Mouse (Mus musculus): ENCODE results near the gene Fiz1. TPM values are rescaled to one million over a fixed set of nuclear protein-coding genes. Genes with fewer than 3 reads are reported as not detected.

Gene Fiz1
- polyA plus RNA-seq, 1 experiment from 2014 or later: 43.5 TPM

GRCm38 (mm10) chr7:5052931-5053343 is 38.4 kb upstream of the Fiz1 start:
- H3K27ac ChIP-seq: peak overlapping the region; percentile 56; the same call in 1 of the 2 replicates
- H3K4me3 ChIP-seq: peak overlapping the region; percentile 92
- 5% methylated on average over 45 of the region's 45 CpGs for WGBS
- H3K36me3 ChIP-seq: no peaks in the 10 kb centered on the region
- H3K4me1 ChIP-seq: peaks cover 41% of the 10 kb centered on the region
- DNase-seq (ENCODE audit: low spot score): no peak
- peaks cover 63% of the 10 kb centered on the region for H3K27me3 ChIP-seq (ENCODE audit: insufficient read depth, poor library complexity, severe bottlenecking)
- H3K9me3 ChIP-seq: no peaks in the 10 kb centered on the region

GRCm38 (mm10) chr7:5052438-5052837 is 37.9 kb upstream of the Fiz1 start:
- peaks cover 58% of the 10 kb centered on the region for H3K27me3 ChIP-seq (ENCODE audit: insufficient read depth, poor library complexity, severe bottlenecking)
- no peaks in the 10 kb centered on the region for H3K9me3 ChIP-seq
- peak overlapping the region; percentile 92 for H3K4me3 ChIP-seq
- 5% methylated on average over 12 of the region's 12 CpGs for WGBS
- 0 out of 2 replicates have a peak overlapping the region, but pooled peaks have one; percentile 56 for H3K27ac ChIP-seq
- no peaks in the 10 kb centered on the region for H3K36me3 ChIP-seq
- H3K4me1 ChIP-seq: peaks cover 41% of the 10 kb centered on the region
- no peak for DNase-seq (ENCODE audit: low spot score)

- H3K4me1 ChIP-seq: peaks cover 35% of the 10 kb centered on the region
- peak; percentile 88 for DNase-seq (ENCODE audit: low spot score)
- H3K27me3 ChIP-seq (ENCODE audit: insufficient read depth, poor library complexity, severe bottlenecking): peaks cover 49% of the 10 kb centered on the region
- no peaks in the 10 kb centered on the region for H3K36me3 ChIP-seq
- peak within 1 kb of the TSS; percentile 92 for H3K4me3 ChIP-seq
- peak within 1 kb of the TSS; percentile 94 for H3K27ac ChIP-seq
- 1% methylated on average over 65 of the region's 65 CpGs for WGBS
- H3K9me3 ChIP-seq: no peaks in the 10 kb centered on the region
Observed at GRCm38 (mm10) chr7:5051193-5052192, 37.0 kb upstream of the Fiz1 start, which contains the start of gene Zfp580. Zfp580 (plus strand) TSS chr7:5051538.

GRCm38 (mm10) chr7:5047313-5047712 is 32.8 kb upstream of the Fiz1 start:
- WGBS: 17% methylated on average over 2 of the region's 2 CpGs

GRCm38 (mm10) chr7:5046112-5046511 is 31.6 kb upstream of the Fiz1 start:
- Histone ChIP-seq H3K27me3 (ENCODE audit: insufficient read depth, poor library complexity, severe bottlenecking) (no peaks in the 10 kb centered on the region), H3K36me3 (peaks cover 4% of the 10 kb centered on the region; the same call in 1 of the 2 replicates), H3K27ac (no peak overlapping the region), H3K9me3 (no peaks in the 10 kb centered on the region), H3K4me3 (no peak overlapping the region), H3K4me1 (0 out of 2 replicates have a peak, but pooled peaks cover 8% of the 10 kb centered on the region)
- no peak for DNase-seq (ENCODE audit: low spot score)
- 68% methylated on average over 2 of the region's 2 CpGs for WGBS

More at GRCm38 (mm10) chr7:5047313-5047712, 32.8 kb upstream of the Fiz1 start:
- peaks cover 14% of the 10 kb centered on the region; the same call in 1 of the 2 replicates for H3K4me1 ChIP-seq
- H3K36me3 ChIP-seq: no peaks in the 10 kb centered on the region
- H3K27ac ChIP-seq: no peak overlapping the region
- no peaks in the 10 kb centered on the region for H3K9me3 ChIP-seq
- no peak overlapping the region for H3K4me3 ChIP-seq
- no peak for DNase-seq (ENCODE audit: low spot score)
- H3K27me3 ChIP-seq (ENCODE audit: insufficient read depth, poor library complexity, severe bottlenecking): peaks cover 7% of the 10 kb centered on the region

- Histone ChIP-seq H3K36me3 (peaks cover 7% of the 10 kb centered on the region; the same call in 1 of the 2 replicates), H3K27ac (no peak overlapping the region), H3K4me3 (no peak overlapping the region), H3K27me3 (ENCODE audit: insufficient read depth, poor library complexity, severe bottlenecking) (no peaks in the 10 kb centered on the region), H3K9me3 (no peaks in the 10 kb centered on the region), H3K4me1 (no peaks in the 10 kb centered on the region)
- WGBS: 67% methylated on average over 2 of the region's 2 CpGs
- no peak for DNase-seq (ENCODE audit: low spot score)
Observed at GRCm38 (mm10) chr7:5044981-5045380, 30.5 kb upstream of the Fiz1 start.

- peak overlapping the region; percentile 99 for H3K27ac ChIP-seq
- 35% methylated on average over 5 of the region's 5 CpGs for WGBS
- DNase-seq (ENCODE audit: low spot score): no peak
Observed at GRCm38 (mm10) chr7:5038940-5039339, 24.4 kb upstream of the Fiz1 start.

GRCm38 (mm10) chr7:5038109-5038732 is 23.7 kb upstream of the Fiz1 start, which contains the start of gene Zfp784:
Zfp784 (minus strand) TSS chr7:5038446.
- no peaks in the 10 kb centered on the region for H3K9me3 ChIP-seq
- under 1% methylated on average over 48 of the region's 48 CpGs for WGBS
- peak within 1 kb of the TSS; percentile 99 for H3K27ac ChIP-seq
- peak; percentile 96 for DNase-seq (ENCODE audit: low spot score)
- H3K4me1 ChIP-seq: peaks cover 13% of the 10 kb centered on the region; the same call in 1 of the 2 replicates
- no peaks in the 10 kb centered on the region for H3K27me3 ChIP-seq (ENCODE audit: insufficient read depth, poor library complexity, severe bottlenecking)
- H3K36me3 ChIP-seq: peaks cover 42% of the 10 kb centered on the region
- H3K4me3 ChIP-seq: peak within 1 kb of the TSS; percentile 87

More at GRCm38 (mm10) chr7:5038940-5039339, 24.4 kb upstream of the Fiz1 start:
- Histone ChIP-seq H3K4me1 (peaks cover 13% of the 10 kb centered on the region; the same call in 1 of the 2 replicates), H3K9me3 (no peaks in the 10 kb centered on the region), H3K4me3 (peak overlapping the region; percentile 87), H3K27me3 (ENCODE audit: insufficient read depth, poor library complexity, severe bottlenecking) (no peaks in the 10 kb centered on the region), H3K36me3 (peaks cover 35% of the 10 kb centered on the region)

GRCm38 (mm10) chr7:5037467-5037866 is 23.0 kb upstream of the Fiz1 start:
- WGBS: 81% methylated on average over 8 of the region's 8 CpGs
- no peaks in the 10 kb centered on the region for H3K27me3 ChIP-seq (ENCODE audit: insufficient read depth, poor library complexity, severe bottlenecking)
- H3K4me3 ChIP-seq: peak overlapping the region; percentile 87
- no peak for DNase-seq (ENCODE audit: low spot score)
- peaks cover 13% of the 10 kb centered on the region; the same call in 1 of the 2 replicates for H3K4me1 ChIP-seq
- peaks cover 50% of the 10 kb centered on the region for H3K36me3 ChIP-seq
- H3K27ac ChIP-seq: peak overlapping the region; percentile 99; the same call in 1 of the 2 replicates
- 0 out of 2 replicates have a peak, but pooled peaks cover under 1% of the 10 kb centered on the region for H3K9me3 ChIP-seq

GRCm38 (mm10) chr7:5037026-5037425 is 22.5 kb upstream of the Fiz1 start:
- Histone ChIP-seq H3K27me3 (ENCODE audit: insufficient read depth, poor library complexity, severe bottlenecking) (no peaks in the 10 kb centered on the region), H3K36me3 (peaks cover 54% of the 10 kb centered on the region), H3K4me1 (peaks cover 13% of the 10 kb centered on the region; the same call in 1 of the 2 replicates), H3K4me3 (0 out of 2 replicates have a peak overlapping the region, but pooled peaks have one; percentile 87), H3K27ac (no peak overlapping the region), H3K9me3 (peaks cover 4% of the 10 kb centered on the region)
- DNase-seq (ENCODE audit: low spot score): no peak
- 86% methylated on average over 7 of the region's 7 CpGs for WGBS

GRCm38 (mm10) chr7:5036136-5036535 is 21.6 kb upstream of the Fiz1 start:
- H3K4me3 ChIP-seq: no peak overlapping the region
- peaks cover 59% of the 10 kb centered on the region for H3K36me3 ChIP-seq
- H3K9me3 ChIP-seq: peaks cover 13% of the 10 kb centered on the region
- H3K4me1 ChIP-seq: peaks cover 13% of the 10 kb centered on the region; the same call in 1 of the 2 replicates
- WGBS: 86% methylated on average over 9 of the region's 9 CpGs
- no peaks in the 10 kb centered on the region for H3K27me3 ChIP-seq (ENCODE audit: insufficient read depth, poor library complexity, severe bottlenecking)
- no peak for DNase-seq (ENCODE audit: low spot score)
- H3K27ac ChIP-seq: no peak overlapping the region

GRCm38 (mm10) chr7:5035628-5036027 is 21.1 kb upstream of the Fiz1 start:
- H3K27ac ChIP-seq: no peak overlapping the region
- 93% methylated on average over 17 of the region's 17 CpGs for WGBS
- peaks cover 13% of the 10 kb centered on the region; the same call in 1 of the 2 replicates for H3K4me1 ChIP-seq
- DNase-seq (ENCODE audit: low spot score): no peak
- H3K27me3 ChIP-seq (ENCODE audit: insufficient read depth, poor library complexity, severe bottlenecking): no peaks in the 10 kb centered on the region
- H3K9me3 ChIP-seq: peaks cover 18% of the 10 kb centered on the region
- no peak overlapping the region for H3K4me3 ChIP-seq
- peaks cover 64% of the 10 kb centered on the region for H3K36me3 ChIP-seq
